Mouse (Mus musculus): ENCODE data around the gene Ppp1r14b. TPM values are rescaled to one million over a fixed set of nuclear protein-coding genes. Genes with fewer than 3 reads are reported as not detected.
A peak's percentile ranks its signal among the peaks of the same experiment; 100 is the strongest.

Ppp1r14b gene
- polyA plus RNA-seq, 1 experiment, result 359 TPM

DNA sequence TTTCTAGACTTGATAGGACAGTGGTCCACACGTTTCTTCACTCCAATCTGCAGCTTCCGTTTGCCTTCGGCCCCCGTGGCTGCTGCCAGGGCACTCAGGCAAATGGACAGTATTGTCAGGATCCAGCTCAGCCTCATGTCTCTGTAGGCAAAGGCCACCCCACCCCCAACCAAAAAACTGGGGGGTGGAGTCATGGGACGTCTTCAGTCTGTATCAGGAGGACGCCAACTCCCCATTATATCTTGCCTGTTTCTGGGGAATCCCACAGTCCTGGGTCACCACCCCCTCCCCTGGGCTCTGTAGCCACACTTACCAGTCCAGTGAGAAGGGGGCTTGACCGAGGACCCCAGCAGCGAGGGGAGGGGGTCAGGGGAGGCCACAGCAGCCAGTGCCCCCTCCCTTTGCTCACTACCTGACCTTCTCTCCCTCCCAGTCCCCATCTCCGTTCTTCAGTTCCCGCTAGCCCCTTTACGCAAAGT is 4.3 kb downstream of the Ppp1r14b start:
- no peak for TF ChIP-seq CTCF (IDR thresholded peaks at IDR 0.05; ENCODE audit: borderline replicate concordance, extremely low read depth, insufficient read depth, insufficient read length)
- TF ChIP-seq POLR2A (IDR thresholded peaks at IDR 0.05; ENCODE audit: borderline replicate concordance, extremely low read depth, insufficient read depth, insufficient read length, poor library complexity, severe bottlenecking), result no peak
- peak; percentile 18 for DNase-seq (ENCODE audit: low read depth)

DNA sequence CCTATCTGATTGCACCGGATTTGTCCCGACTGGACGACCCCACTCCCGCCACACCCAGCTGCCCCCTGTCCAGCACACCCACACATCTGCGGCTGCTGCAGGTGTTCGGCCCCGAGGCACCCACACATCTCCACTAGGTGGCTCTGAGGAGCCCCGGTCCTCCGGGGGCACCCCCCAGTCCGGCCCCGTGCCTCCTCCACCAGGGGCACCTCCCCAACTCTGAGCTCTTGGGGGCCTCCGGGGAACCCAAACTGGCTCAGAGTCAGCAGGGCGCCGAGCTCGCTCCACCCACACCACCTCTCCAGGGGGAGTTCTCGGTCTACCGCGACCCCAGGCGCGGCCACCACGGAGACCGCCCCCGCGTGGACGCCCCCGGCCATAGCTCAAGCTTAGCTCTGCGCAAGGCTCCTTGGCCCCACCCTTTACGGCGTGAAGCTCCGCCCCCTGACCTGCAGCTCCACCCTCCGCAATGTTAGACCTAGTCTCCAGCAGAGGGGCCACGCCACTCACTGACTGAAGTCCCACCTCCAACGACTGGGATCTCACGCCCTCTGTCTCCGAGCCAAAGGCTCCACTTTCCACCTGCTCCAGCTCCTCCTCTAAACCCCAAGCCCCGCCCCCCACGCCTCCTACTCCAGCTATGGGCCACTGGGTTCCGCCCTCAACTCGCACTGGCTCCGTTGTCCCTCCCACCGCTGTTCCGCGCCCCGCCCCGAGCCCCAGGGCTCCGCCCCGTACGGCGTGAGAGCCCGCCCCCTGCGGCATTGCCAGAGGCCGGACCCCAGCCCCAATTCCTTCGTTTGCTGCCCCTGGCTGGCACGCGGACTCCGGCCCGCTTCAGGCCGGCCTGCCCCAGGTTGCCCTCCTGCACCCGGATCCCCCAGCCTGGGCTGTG is 5.0 kb downstream of the Ppp1r14b start:
- peak; percentile 65 for TF ChIP-seq CTCF (IDR thresholded peaks at IDR 0.05; ENCODE audit: borderline replicate concordance, extremely low read depth, insufficient read depth, insufficient read length)
- peak; percentile 68 for TF ChIP-seq POLR2A (IDR thresholded peaks at IDR 0.05; ENCODE audit: borderline replicate concordance, extremely low read depth, insufficient read depth, insufficient read length, poor library complexity, severe bottlenecking)
- peak; percentile 99 for DNase-seq (ENCODE audit: low read depth)

DNA sequence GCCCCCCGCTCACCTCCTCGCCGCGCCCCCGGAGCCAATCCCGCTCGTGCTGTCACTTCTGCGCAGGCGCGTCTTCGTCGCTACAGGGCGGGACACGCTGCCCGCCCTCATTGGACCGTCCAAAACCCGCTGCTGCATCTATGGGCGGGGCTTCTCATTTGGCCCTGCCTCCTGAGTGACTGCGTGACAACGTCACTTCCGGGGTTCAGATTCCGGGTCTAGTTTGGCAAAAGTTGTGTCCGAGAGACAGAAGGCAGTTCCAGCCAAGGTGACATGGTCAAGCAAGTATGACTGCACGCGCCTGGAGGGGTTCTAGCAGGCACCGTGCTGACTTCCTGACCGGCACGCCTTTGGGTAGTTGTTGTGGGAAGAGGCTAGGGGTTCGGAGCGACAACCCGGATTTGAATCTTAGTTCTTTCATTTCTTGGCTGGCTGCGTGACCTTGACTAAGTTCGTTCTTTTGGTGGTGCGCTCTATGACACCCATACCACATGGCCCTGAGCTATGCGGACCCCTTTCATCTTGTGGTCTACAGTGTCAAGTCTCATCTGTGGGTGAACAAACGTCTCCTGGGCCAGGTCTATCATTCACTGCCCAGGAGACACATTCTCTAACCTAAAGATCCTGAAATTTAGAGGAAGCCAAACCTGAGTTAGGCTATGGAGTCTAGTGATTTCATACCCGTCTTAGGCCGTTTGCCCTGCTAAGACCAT is 5.8 kb downstream of the Ppp1r14b start, which contains the start of gene Fkbp2:
TSS of gene Fkbp2 (minus strand) at position 121 of the 713 bp plus-strand sequence.
- DNase-seq (ENCODE audit: low read depth), result peak; percentile 99
- TF ChIP-seq POLR2A (IDR thresholded peaks at IDR 0.05; ENCODE audit: borderline replicate concordance, extremely low read depth, insufficient read depth, insufficient read length, poor library complexity, severe bottlenecking), result no peak

DNA sequence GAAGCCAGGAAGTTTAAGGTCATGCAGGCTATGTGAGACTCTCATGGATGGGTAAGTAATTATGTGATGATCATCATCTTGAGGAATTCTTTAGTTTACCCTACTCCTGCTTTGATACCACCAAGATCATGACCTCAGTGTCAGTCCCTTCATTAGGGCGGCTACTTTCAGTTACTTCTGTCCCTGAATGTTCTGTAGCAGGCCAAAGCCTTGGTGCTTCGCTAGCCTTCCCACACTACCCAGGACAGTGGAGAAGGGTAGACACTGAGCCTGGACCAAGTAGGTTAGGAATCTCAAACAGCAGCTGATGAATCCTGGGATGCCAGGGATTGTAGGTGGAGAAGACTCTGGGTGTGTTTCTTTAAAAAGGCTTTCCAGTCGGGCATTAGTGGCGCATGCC is 6.7 kb downstream of the Ppp1r14b start:
- TF ChIP-seq POLR2A (IDR thresholded peaks at IDR 0.05; ENCODE audit: borderline replicate concordance, extremely low read depth, insufficient read depth, insufficient read length, poor library complexity, severe bottlenecking) (no peak), CTCF (IDR thresholded peaks at IDR 0.05; ENCODE audit: borderline replicate concordance, extremely low read depth, insufficient read depth, insufficient read length) (no peak)
- no peak for DNase-seq (ENCODE audit: low read depth)

DNA sequence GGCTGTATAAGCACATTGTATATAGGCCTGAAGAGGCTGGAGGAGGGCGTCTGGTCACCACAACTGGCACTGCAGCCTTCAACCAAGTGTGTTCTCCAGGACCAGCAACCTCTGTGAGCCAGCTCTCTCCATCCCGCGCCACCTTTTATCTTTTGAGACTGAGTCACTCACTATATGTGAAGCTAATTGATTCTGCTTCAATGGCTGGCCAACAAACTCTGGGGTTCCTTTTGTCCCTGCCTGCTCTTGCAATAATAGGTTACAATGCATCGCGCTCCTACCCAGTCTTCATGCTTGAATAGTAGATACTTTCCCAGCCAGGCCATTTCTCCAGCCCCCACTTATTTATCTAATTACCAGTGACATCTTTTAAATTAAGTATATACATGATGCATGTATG is 8.9 kb downstream of the Ppp1r14b start:
- peak; percentile 73 for DNase-seq (ENCODE audit: low read depth)
- TF ChIP-seq CTCF (IDR thresholded peaks at IDR 0.05; ENCODE audit: borderline replicate concordance, extremely low read depth, insufficient read depth, insufficient read length) (no peak), POLR2A (IDR thresholded peaks at IDR 0.05; ENCODE audit: borderline replicate concordance, extremely low read depth, insufficient read depth, insufficient read length, poor library complexity, severe bottlenecking) (no peak)

DNA sequence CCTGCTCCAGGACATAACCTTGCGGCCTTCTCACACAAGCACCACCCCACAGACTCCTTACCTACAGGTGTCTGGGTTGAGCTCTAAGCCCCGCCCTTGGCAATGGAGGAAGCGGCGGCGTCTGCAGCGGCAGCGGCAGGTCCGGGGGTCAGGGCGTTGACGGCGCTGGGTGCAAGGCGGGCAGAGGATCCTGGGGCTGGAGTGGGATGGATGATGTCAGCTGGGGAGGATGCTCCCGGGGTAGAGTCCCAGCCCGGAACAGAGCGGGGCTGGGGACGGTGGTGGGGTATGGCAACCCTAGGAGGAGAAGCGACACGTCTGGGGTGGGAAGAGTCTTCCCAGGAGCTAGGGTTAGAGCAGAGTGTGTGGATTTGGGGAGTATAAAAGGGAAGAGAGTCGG is 10.5 kb downstream of the Ppp1r14b start:
- TF ChIP-seq POLR2A (IDR thresholded peaks at IDR 0.05; ENCODE audit: borderline replicate concordance, extremely low read depth, insufficient read depth, insufficient read length, poor library complexity, severe bottlenecking) (no peak), CTCF (IDR thresholded peaks at IDR 0.05; ENCODE audit: borderline replicate concordance, extremely low read depth, insufficient read depth, insufficient read length) (no peak)
- no peak for DNase-seq (ENCODE audit: low read depth)

DNA sequence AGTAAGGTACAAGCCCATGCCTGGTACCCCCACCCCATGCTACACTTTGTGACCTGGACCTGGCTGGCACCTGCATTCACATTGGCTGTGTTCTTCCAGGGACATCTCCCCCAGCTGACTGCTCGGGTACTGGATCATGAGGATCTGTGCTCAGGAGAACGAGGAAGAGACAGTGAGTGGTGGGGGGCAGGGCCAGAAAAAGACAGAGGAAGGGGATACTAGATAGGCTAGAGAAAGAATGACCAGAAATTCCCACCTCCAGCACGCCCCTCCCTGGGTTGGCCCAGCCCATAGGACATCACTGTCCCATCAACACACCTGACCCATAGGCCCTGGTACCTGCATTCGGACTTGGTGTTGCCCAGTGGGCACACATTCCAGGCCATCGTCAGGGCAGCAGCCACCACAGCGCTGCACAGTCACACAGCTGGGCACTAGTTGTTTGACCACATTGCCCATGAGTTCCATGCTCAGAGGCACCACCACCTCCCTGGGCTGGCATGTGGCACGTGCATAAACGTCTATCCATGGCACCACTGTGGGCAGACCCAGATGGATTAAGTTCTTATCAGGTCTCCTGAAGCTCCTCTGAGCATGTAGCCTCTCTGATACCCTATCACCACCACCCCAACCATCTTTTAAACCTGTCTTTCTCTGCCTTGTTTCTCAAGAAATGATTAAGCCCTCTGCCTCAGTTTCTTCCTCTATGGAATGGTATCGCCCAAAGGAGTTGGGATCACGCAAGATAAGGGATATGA is 11.4 kb downstream of the Ppp1r14b start:
- DNase-seq (ENCODE audit: low read depth), result no peak

DNA sequence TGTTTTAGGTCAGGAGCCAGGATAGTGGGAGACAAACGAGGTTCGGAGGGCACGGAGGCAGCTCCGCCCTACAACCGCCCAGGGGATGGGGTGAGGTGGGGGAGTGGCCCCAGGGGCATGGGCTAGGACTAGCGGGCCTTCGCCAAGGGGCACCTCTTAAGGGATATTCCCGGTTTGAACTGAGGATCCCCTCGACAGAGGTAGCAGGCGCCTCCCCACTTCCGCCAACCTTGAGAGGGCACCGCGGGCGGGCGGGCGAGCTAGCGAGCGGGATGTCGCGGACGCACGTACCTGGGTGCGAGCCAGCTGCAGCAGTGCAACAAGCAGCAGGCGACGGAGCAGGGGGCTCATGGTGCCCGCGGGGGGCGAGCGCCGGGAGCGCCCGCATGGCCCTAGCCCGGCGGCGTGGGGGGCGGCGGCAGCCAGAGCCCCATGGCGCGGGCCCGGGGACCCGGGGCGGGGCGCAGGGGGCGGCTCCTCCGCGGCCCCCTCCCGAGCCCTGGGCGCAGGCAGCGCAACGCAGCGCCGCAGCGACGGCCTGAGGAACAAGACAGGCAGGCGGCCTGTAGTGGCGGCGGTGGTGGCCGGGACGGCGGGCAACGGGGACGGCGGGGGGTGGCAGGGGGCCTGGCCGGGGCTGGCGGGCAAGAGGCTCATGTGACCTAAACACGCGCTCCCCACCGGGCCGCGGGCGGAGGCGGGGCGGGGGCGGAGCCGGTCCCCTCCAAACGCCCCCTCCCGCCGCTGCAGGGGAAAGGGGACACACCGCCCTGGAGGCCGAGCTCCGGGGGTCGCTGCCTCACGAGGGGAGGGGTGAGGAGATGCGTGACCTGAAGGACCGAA is 12.5 kb downstream of the Ppp1r14b start, which contains the start of gene Vegfb:
TSS of gene Vegfb (minus strand) at position 591 of the 843 bp plus-strand sequence.
- DNase-seq (ENCODE audit: low read depth), result peak; percentile 69

More for the DNA sequence above, 11.4 kb downstream of the Ppp1r14b start:
- TF ChIP-seq POLR2A (IDR thresholded peaks at IDR 0.05; ENCODE audit: borderline replicate concordance, extremely low read depth, insufficient read depth, insufficient read length, poor library complexity, severe bottlenecking) (no peak), CTCF (IDR thresholded peaks at IDR 0.05; ENCODE audit: borderline replicate concordance, extremely low read depth, insufficient read depth, insufficient read length) (no peak)

DNA sequence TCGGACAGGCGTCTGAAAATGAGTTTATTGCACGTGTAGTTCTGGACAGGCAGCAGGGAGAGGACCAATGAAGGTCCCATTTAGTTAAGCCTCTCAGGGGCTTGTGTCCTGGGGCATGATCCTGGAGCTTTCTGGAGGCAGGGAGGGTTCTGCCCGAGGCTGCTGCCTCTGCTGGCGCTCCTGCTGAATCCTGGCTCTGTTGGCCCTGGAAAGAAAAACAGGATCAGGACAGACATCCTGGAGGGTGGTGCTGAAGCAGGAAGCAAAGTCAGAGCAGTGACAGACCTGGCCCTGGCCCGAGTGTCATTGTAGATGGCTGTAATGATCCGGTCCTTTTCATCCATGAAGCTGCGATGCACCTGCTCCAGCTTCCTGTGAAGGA is 13.1 kb downstream of the Ppp1r14b start:
- TF ChIP-seq CTCF (IDR thresholded peaks at IDR 0.05; ENCODE audit: borderline replicate concordance, extremely low read depth, insufficient read depth, insufficient read length) (no peak), POLR2A (IDR thresholded peaks at IDR 0.05; ENCODE audit: borderline replicate concordance, extremely low read depth, insufficient read depth, insufficient read length, poor library complexity, severe bottlenecking) (no peak)
- no peak for DNase-seq (ENCODE audit: low read depth)

More for the DNA sequence above, 12.5 kb downstream of the Ppp1r14b start, which contains the start of gene Vegfb:
- TF ChIP-seq CTCF (IDR thresholded peaks at IDR 0.05; ENCODE audit: borderline replicate concordance, extremely low read depth, insufficient read depth, insufficient read length) (no peak), POLR2A (IDR thresholded peaks at IDR 0.05; ENCODE audit: borderline replicate concordance, extremely low read depth, insufficient read depth, insufficient read length, poor library complexity, severe bottlenecking) (peak; percentile 48; the same call in 1 of the 2 replicates)

DNA sequence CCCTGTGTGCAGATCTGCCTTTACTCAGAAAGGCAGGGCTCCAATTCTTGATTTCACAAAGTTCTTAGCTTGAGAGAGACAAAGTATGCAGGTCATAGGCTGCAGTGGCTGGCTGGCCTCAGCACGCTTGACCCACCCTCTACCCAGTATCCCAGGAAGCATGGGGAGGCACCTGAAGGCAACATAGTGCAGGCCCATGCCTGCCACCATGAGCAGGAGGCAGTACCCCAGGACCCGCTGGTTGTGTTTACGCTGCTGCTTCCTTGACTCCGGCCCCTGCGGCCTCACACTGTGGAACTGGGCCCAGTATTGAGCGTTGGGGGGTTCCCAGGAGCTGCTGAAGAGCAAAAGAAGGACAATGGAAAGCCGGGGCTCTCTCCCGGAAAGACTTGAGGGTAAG is 14.5 kb downstream of the Ppp1r14b start:
- DNase-seq (ENCODE audit: low read depth), result no peak
- TF ChIP-seq CTCF (IDR thresholded peaks at IDR 0.05; ENCODE audit: borderline replicate concordance, extremely low read depth, insufficient read depth, insufficient read length) (no peak), POLR2A (IDR thresholded peaks at IDR 0.05; ENCODE audit: borderline replicate concordance, extremely low read depth, insufficient read depth, insufficient read length, poor library complexity, severe bottlenecking) (no peak)
